Mouse (Mus musculus) intestine, postnatal 0 days (tissue): ENCODE data around the gene Cct4. TPM values are rescaled to one million over a fixed set of nuclear protein-coding genes. Genes with fewer than 3 reads are reported as not detected.

Experiments used
- ATAC-seq: fragments of 200-750 bp; cut with Nextera tagmentation; 2 replicates; pipeline ENCODE4 v1.8.0; 2017; ENCODE audit warnings: mild to moderate bottlenecking, moderate TSS enrichment, moderate library complexity
- H3K27ac ChIP-seq: fragments of 300-500 bp; sonication (generic); 2 replicates; pipeline ENCODE4 v1.5.1; 2014; ENCODE audit warnings: mild to moderate bottlenecking, low read depth, low read length, moderate library complexity
- H3K27me3 ChIP-seq: fragments of 300-500 bp; sonication (generic); replicated peaks from 2 replicates; pipeline ENCODE4 v1.6.1; 2014; ENCODE audit warnings: low read length, mixed read lengths; ENCODE audit not compliant: control insufficient read depth, insufficient read depth
- H3K36me3 ChIP-seq: fragments of 300-500 bp; sonication (generic); 2 replicates; pipeline ENCODE4 v1.6.1; 2014; ENCODE audit warnings: mild to moderate bottlenecking, moderate library complexity; ENCODE audit not compliant: control insufficient read depth, insufficient read depth
- H3K4me1 ChIP-seq: fragments of 300-500 bp; sonication (generic); replicated peaks from 2 replicates; pipeline ENCODE4 v1.6.1; 2014; ENCODE audit warnings: antibody characterized with exemption, low read length, mixed read lengths; ENCODE audit not compliant: control insufficient read depth, insufficient read depth
- H3K4me2 ChIP-seq: fragments of 300-500 bp; sonication (generic); replicated peaks from 2 replicates; pipeline ENCODE4 v1.6.1; 2014; ENCODE audit warnings: low read depth, mild to moderate bottlenecking, moderate library complexity
- H3K4me3 ChIP-seq: fragments of 300-500 bp; sonication (generic); 2 replicates; pipeline ENCODE4 v1.5.1; 2014; ENCODE audit warnings: low read depth, low read length
- H3K9ac ChIP-seq: fragments of 300-500 bp; sonication (generic); 2 replicates; pipeline ENCODE4 v1.6.1; 2014; ENCODE audit warnings: mild to moderate bottlenecking, low read depth, low read length
- H3K9me3 ChIP-seq: fragments of 300-500 bp; sonication (generic); 2 replicates; pipeline ENCODE4 v1.6.1; 2016; ENCODE audit warnings: mixed run types; ENCODE audit not compliant: control insufficient read depth
- CTCF ChIP-seq: sonication (generic); IDR thresholded peaks from 2 replicates; pipeline ENCODE4 v1.5.1; 2016; ENCODE audit warnings: low read depth, mild to moderate bottlenecking, control low read depth, antibody characterized with exemption, moderate library complexity
- WGBS: fragments of 180-500 bp; shearing (Covaris S2); extraction: QIAGEN DNeasy Blood & Tissue Kit; methylation state at CpG from one replicate; pipeline ENCODE4 v1.1.7; 2014; 5-methylcytosine and 5-hydroxymethylcytosine counted together
- polyA plus RNA-seq: library from polyadenylated mRNA; unstranded; fragments of >200 nt; fragmentation: Nextera tagmentation; extraction: Ambion mirVana; gene quantifications from 2 replicates; pipeline ENCODE4 v1.2.1, GENCODE M21; 2015

Cct4 gene
- polyA plus RNA-seq, 1 experiment from 2014 or later, result 101 TPM

- H3K4me1 ChIP-seq, result no peaks in the 10 kb centered on the region
- H3K4me2 ChIP-seq, result no peak overlapping the region
- TF ChIP-seq CTCF, result no peak
- H3K36me3 ChIP-seq, result no peaks in the 10 kb centered on the region
- 39% methylated on average over 6 of the region's 6 CpGs for WGBS
- H3K9ac ChIP-seq, result no peak overlapping the region
- no peak for ATAC-seq
- H3K27me3 ChIP-seq, result no peaks in the 10 kb centered on the region
- no peak overlapping the region for H3K4me3 ChIP-seq
- H3K9me3 ChIP-seq, result no peaks in the 10 kb centered on the region
- H3K27ac ChIP-seq, result no peak overlapping the region
Observed at GRCm38 (mm10) chr11:23029399-23029798, 39.1 kb downstream of the Cct4 start.

GRCm38 (mm10) chr11:23047252-23047651, 56.9 kb downstream of the Cct4 start:
- 31% methylated on average over 5 of the region's 5 CpGs for WGBS
- peak; percentile 64 for ATAC-seq
- peak overlapping the region; percentile 55 for H3K4me2 ChIP-seq

GRCm38 (mm10) chr11:23047663-23048582, 57.6 kb downstream of the Cct4 start:
- H3K4me3 ChIP-seq, result no peak overlapping the region
- TF ChIP-seq CTCF, result no peak

More at GRCm38 (mm10) chr11:23047252-23047651, 56.9 kb downstream of the Cct4 start:
- Histone ChIP-seq H3K27ac (no peak overlapping the region), H3K36me3 (no peaks in the 10 kb centered on the region), H3K9me3 (no peaks in the 10 kb centered on the region), H3K9ac (no peak overlapping the region), H3K4me3 (no peak overlapping the region), H3K4me1 (peaks cover 4% of the 10 kb centered on the region; the same call in 1 of the 2 replicates), H3K27me3 (no peaks in the 10 kb centered on the region)
- no peak for TF ChIP-seq CTCF

GRCm38 (mm10) chr11:23049642-23050041, 59.3 kb downstream of the Cct4 start:
- Histone ChIP-seq H3K4me1 (peaks cover 4% of the 10 kb centered on the region; the same call in 1 of the 2 replicates), H3K9me3 (no peaks in the 10 kb centered on the region), H3K27ac (no peak overlapping the region), H3K4me3 (no peak overlapping the region), H3K9ac (no peak overlapping the region), H3K27me3 (no peaks in the 10 kb centered on the region), H3K36me3 (no peaks in the 10 kb centered on the region), H3K4me2 (no peak overlapping the region)
- TF ChIP-seq CTCF, result no peak
- no peak for ATAC-seq

More at GRCm38 (mm10) chr11:23047663-23048582, 57.6 kb downstream of the Cct4 start:
- Histone ChIP-seq H3K36me3 (no peaks in the 10 kb centered on the region), H3K27me3 (no peaks in the 10 kb centered on the region), H3K9me3 (no peaks in the 10 kb centered on the region), H3K4me2 (peak overlapping the region; percentile 55), H3K9ac (no peak overlapping the region), H3K4me1 (peaks cover 4% of the 10 kb centered on the region; the same call in 1 of the 2 replicates), H3K27ac (no peak overlapping the region)
- ATAC-seq, result 0 out of 2 replicates have a peak, but pooled peaks have one; percentile 16
- WGBS, result 17% methylated on average over 20 of the region's 20 CpGs

- no peaks in the 10 kb centered on the region for H3K36me3 ChIP-seq
- TF ChIP-seq CTCF, result no peak
- 47% methylated on average over 4 of the region's 4 CpGs for WGBS
- no peak overlapping the region for H3K4me2 ChIP-seq
- H3K4me1 ChIP-seq, result peaks cover 4% of the 10 kb centered on the region; the same call in 1 of the 2 replicates
- H3K4me3 ChIP-seq, result no peak overlapping the region
- no peaks in the 10 kb centered on the region for H3K9me3 ChIP-seq
- no peaks in the 10 kb centered on the region for H3K27me3 ChIP-seq
- no peak for ATAC-seq
- no peak overlapping the region for H3K9ac ChIP-seq
- H3K27ac ChIP-seq, result no peak overlapping the region
Observed at GRCm38 (mm10) chr11:23052353-23052752, 62.0 kb downstream of the Cct4 start.

Other genes with a start within 250 kb of the Cct4 start
- gene B3gnt2, start 129.6 kb upstream of the Cct4 start, polyA plus RNA-seq, result 13.8 and 15.1 TPM in 2 replicates
- gene Zrsr1, start 18.5 kb upstream of the Cct4 start, polyA plus RNA-seq, result 2.0 and 2.3 TPM in 2 replicates
- 15.8 and 20.3 TPM in 2 replicates for gene Gm28048, start 8.4 kb upstream of the Cct4 start, polyA plus RNA-seq
- gene Commd1, start 8.1 kb upstream of the Cct4 start, polyA plus RNA-seq, result 286 and 294 TPM in 2 replicates
- 1.9 and 2.8 TPM in 2 replicates for gene Fam161a, start 17.0 kb downstream of the Cct4 start, polyA plus RNA-seq